Mouse (Mus musculus) lung, embryonic 16.5 days (tissue): ENCODE measurements at regions not wholly inside any gene's neighbourhood (a gene's known extent, or its start where the extent isn't known, plus 50 kb on each side); places are given as distances from the start of the nearest gene placed in this dataset.

Experiments
- ATAC-seq: fragments of 200-750 bp; cut with Nextera tagmentation; 2 replicates; pipeline ENCODE4 v1.8.0; 2017; ENCODE audit warnings: low read depth, mild to moderate bottlenecking, moderate library complexity
- H3K27ac ChIP-seq: fragments of 300-500 bp; sonication (generic); 2 replicates; pipeline ENCODE4 v1.5.1; 2014; ENCODE audit warnings: mild to moderate bottlenecking, control low read depth, low read length
- H3K27me3 ChIP-seq: fragments of 300-500 bp; sonication (generic); 2 replicates; pipeline ENCODE4 v1.6.1; 2014; ENCODE audit warnings: low read depth, low read length, mixed read lengths; ENCODE audit not compliant: control insufficient read depth, insufficient read depth
- H3K36me3 ChIP-seq: fragments of 300-500 bp; sonication (generic); 2 replicates; pipeline ENCODE4 v1.6.1; 2014; ENCODE audit warnings: low read length; ENCODE audit not compliant: control insufficient read depth, insufficient read depth
- H3K4me1 ChIP-seq: fragments of 300-500 bp; sonication (generic); replicated peaks from 2 replicates; pipeline ENCODE4 v1.6.1; 2014; ENCODE audit warnings: low read length, mixed read lengths; ENCODE audit not compliant: control insufficient read depth, insufficient read depth
- H3K4me2 ChIP-seq: fragments of 300-500 bp; sonication (generic); 2 replicates; pipeline ENCODE4 v1.6.1; 2014; ENCODE audit warnings: low read depth, low read length, control low read depth
- H3K4me3 ChIP-seq: fragments of 300-500 bp; sonication (generic); 2 replicates; pipeline ENCODE4 v1.5.1; 2014; ENCODE audit warnings: mild to moderate bottlenecking, low read length, control low read depth
- H3K9ac ChIP-seq: fragments of 300-500 bp; sonication (generic); 2 replicates; pipeline ENCODE4 v1.6.1; 2014; ENCODE audit warnings: low read length, control low read depth
- H3K9me3 ChIP-seq: fragments of 300-500 bp; sonication (generic); 2 replicates; pipeline ENCODE4 v1.6.1; 2016; ENCODE audit warnings: low read length; ENCODE audit not compliant: control insufficient read depth
- WGBS: fragments of 180-500 bp; shearing (Covaris S2); extraction: QIAGEN DNeasy Blood & Tissue Kit; methylation state at CpG from one replicate; pipeline ENCODE4 v1.1.7; 2014; 5-methylcytosine and 5-hydroxymethylcytosine counted together

DNA sequence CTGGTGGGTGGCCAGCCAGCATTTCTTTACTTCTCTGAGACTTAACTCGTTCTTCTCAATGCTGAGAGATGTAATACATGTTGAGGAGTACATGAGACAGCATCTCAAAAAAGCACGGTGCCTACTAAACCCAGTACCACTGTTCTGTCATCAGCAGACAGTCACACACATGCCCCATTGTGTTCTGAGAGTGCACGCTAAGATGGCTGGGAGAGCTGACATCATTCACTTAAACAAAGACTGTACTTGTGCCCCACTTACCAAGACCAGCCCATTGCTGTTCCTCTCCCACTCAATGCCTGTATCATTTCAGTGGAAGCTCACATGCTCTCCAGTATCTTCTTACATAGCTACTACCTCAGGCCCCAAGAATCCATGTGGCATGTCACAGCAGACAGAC is 117.8 kb upstream of the Sox2 start:
- Histone ChIP-seq H3K9me3 (no peaks in the 10 kb centered on the region), H3K4me3 (no peak overlapping the region), H3K4me2 (no peak overlapping the region), H3K4me1 (no peaks in the 10 kb centered on the region), H3K27ac (no peak overlapping the region), H3K9ac (no peak overlapping the region), H3K27me3 (no peaks in the 10 kb centered on the region), H3K36me3 (no peaks in the 10 kb centered on the region)
- 52% methylated on average over 3 of the region's 3 CpGs for whole genome bisulfite sequencing
- ATAC-seq: no peak

DNA sequence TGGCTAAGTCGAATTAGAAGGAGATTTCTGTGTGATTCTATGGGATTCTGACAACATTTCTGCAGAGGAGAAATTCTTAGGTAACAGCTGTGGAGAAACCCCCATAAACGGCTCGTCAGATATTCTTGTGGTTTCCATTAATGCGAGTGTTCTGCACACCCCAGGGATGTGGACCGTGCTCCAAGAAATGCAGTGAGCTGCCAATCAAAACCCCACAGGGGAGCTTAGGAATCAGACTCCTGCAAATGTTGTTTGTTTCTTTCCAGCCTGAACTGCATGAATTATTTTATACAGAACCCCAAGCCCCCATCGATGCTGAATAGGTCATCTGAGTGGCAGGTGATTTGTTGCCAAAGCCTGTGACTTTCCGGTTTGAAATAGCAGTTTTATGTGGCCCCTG is 118.4 kb upstream of the Sox2 start:
- ATAC-seq: no peak
- no peaks in the 10 kb centered on the region for H3K36me3 ChIP-seq
- H3K9ac ChIP-seq: no peak overlapping the region
- H3K27me3 ChIP-seq: no peaks in the 10 kb centered on the region
- H3K4me1 ChIP-seq: no peaks in the 10 kb centered on the region
- no peaks in the 10 kb centered on the region for H3K9me3 ChIP-seq
- no peak overlapping the region for H3K4me2 ChIP-seq
- WGBS: 78% methylated on average over 7 of the region's 7 CpGs
- no peak overlapping the region for H3K27ac ChIP-seq
- H3K4me3 ChIP-seq: no peak overlapping the region

DNA sequence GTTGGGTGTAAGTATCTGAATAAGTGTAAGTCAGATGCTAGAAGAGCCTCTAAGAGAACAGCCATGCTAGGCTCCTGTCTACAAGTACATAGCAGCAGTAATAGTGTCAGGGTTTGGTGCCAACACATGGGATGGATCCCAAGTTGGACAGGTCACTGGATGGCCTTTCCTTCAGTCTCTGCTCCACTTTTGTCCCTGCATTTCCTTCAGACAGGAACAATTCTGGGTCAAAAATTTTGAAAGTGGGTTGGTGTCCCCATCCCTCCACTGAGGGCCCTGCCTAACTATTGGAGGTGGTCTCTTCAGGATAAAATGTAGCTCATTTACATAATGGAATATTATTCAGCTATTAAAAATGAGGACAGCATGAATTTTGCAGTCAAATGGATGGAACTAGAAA is 122.7 kb upstream of the Sox2 start:
- Histone ChIP-seq H3K36me3 (no peaks in the 10 kb centered on the region), H3K9me3 (no peaks in the 10 kb centered on the region; the same call in 1 of the 2 replicates), H3K4me3 (no peak overlapping the region), H3K27ac (no peak overlapping the region), H3K9ac (no peak overlapping the region), H3K4me2 (no peak overlapping the region), H3K27me3 (no peaks in the 10 kb centered on the region), H3K4me1 (no peaks in the 10 kb centered on the region)
- no peak for ATAC-seq

DNA sequence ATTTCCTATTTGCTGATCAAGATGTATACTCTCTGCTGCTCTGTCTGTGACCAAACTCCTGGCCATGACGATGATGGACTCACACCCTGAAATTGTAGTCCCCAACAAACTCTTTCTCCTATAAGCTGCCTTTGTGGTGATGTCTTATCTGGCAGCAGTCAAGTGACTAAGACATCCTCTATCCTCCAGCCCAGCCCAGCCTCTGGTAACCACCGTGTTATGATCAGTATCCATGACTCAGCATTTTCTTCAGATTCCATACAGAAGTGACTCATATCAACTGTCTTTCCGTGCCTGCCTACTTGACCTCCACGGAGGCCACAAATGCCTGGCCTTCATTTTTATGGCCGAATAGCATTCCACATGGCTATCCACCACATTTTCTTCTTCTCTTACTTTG is 124.5 kb upstream of the Sox2 start:
- no peaks in the 10 kb centered on the region; the same call in 1 of the 2 replicates for H3K9me3 ChIP-seq
- no peaks in the 10 kb centered on the region for H3K4me1 ChIP-seq
- no peak for ATAC-seq
- no peak overlapping the region for H3K27ac ChIP-seq
- H3K36me3 ChIP-seq: no peaks in the 10 kb centered on the region
- no peaks in the 10 kb centered on the region for H3K27me3 ChIP-seq
- H3K9ac ChIP-seq: no peak overlapping the region
- no peak overlapping the region for H3K4me3 ChIP-seq
- WGBS: 82% methylated on average over 5 of the region's 5 CpGs
- no peak overlapping the region for H3K4me2 ChIP-seq

DNA sequence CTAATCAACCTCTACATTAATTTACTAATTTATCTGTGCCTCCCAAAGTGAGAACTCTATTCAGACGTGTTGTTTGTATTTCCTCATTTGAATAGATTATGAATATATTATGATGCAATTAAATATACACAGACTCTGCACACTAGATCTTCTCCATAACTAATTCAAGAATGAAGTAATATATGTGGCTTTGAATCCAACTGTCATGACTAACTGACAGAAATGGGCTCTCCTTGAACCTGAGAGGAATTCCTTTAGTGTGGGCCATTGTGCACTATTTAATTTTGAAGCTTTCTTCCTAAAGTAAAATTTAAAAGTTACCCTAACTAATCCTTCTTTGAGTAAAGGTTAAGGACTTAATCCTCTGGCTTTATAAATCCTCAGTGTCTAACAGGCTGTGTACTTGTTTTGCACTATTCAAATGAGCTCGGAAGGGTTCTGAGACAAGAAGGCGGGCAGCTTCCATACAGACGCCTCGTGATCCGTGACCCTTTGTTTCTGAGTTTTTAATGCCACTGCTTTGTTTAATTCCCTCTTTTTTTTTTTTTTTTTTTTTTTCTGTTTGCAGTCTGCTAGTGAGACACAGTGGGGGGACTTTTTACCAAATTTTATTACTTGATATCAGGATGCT is 128.0 kb upstream of the Sox2 start:
- H3K4me3 ChIP-seq: no peak overlapping the region
- H3K9ac ChIP-seq: no peak overlapping the region
- H3K36me3 ChIP-seq: no peaks in the 10 kb centered on the region
- H3K9me3 ChIP-seq: no peaks in the 10 kb centered on the region; the same call in 1 of the 2 replicates
- H3K27me3 ChIP-seq: no peaks in the 10 kb centered on the region
- H3K27ac ChIP-seq: no peak overlapping the region
- H3K4me2 ChIP-seq: no peak overlapping the region
- ATAC-seq: no peak
- H3K4me1 ChIP-seq: no peaks in the 10 kb centered on the region
- WGBS: 69% methylated on average over 6 of the region's 6 CpGs

DNA sequence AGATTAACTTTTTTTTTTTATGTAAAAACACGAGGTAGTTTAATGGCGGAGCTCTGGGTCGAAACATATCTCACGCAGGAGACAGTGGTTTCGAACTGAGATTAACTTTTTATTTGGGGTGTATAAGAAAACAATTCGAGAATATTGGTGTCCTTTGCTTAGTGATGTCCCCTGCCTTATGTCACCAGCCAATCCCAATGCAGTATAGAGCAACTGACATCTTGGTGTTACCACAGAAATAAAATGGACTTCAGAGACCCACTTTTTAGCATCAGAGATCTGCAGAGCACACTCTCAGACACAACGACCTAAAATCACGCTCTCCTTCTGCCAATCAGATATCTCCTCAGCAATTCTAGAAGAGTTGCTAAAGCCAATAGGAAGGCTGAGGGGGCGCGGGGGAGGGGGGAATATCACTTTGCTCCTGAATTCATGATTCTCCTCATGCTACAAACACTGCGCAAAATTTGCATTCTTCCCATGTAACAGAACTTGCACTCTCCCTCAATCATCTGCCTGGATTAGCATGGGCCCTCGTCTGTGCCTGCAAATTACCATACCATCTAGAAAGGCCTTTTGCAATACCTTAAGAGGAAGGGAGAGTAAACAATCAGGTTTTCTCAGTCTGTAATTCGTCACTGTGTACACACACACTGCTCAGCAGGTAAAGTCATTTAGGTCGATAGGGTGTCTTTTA is 128.7 kb upstream of the Sox2 start:
- Histone ChIP-seq H3K4me2 (no peak overlapping the region), H3K4me1 (no peaks in the 10 kb centered on the region), H3K9me3 (no peaks in the 10 kb centered on the region; the same call in 1 of the 2 replicates), H3K36me3 (no peaks in the 10 kb centered on the region), H3K27me3 (no peaks in the 10 kb centered on the region), H3K9ac (no peak overlapping the region), H3K27ac (no peak overlapping the region), H3K4me3 (no peak overlapping the region)
- WGBS: 75% methylated on average over 14 of the region's 14 CpGs
- no peak for ATAC-seq

DNA sequence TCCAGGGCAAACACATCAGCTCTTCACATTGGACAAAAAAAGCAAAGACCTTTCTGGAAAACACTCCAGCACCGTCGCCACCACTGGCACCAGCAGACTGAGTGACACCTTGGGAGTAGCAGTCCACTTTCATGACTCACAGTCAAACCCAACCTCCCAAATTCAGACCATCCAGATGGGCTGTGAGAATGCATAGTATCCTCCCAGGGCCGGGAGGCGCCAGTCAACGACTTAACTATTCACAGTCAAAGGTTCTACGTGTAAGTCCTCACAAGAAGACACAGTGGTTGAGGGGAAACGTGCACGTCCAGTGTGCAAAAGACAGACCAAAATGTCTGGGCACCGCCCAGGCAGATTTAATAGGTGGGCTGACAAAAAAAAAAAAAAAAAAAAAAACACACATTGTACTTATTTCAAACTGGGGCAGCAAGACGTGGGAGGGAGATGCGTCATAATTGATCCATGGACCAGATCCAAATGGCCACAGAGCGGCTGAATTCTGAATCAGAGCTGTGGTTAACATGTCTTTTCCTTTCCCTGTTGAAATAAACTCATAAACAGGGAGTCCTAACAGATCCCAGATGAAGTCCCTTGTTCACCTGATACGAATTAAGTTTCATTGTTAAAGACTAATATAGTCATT is 137.6 kb upstream of the Sox2 start:
- ATAC-seq: no peak
- H3K4me3 ChIP-seq: no peak overlapping the region
- no peak overlapping the region for H3K4me2 ChIP-seq
- H3K36me3 ChIP-seq: no peaks in the 10 kb centered on the region
- WGBS: 87% methylated on average over 13 of the region's 13 CpGs
- no peaks in the 10 kb centered on the region for H3K4me1 ChIP-seq
- no peaks in the 10 kb centered on the region for H3K27me3 ChIP-seq
- peaks cover 3% of the 10 kb centered on the region; the same call in 1 of the 2 replicates for H3K9me3 ChIP-seq
- no peak overlapping the region for H3K27ac ChIP-seq
- no peak overlapping the region for H3K9ac ChIP-seq

DNA sequence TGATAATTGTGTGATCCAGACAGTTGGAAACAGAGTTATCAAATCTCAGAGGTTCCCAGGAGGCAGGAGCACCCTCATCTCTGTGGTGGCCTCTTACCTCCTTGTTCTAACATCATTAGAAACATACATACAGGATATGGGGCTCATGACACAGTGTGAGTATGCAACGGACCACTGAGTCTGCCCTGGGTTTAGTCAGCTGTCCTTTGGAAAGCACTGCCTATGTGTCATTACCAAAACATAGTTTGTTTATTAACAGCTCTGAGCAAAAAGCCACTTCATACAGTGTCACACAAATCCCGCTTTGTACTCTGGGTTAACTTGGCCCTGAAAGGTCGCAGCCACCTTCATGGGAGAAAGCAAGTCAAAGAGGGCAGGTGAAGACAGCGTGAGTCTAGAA is 139.5 kb upstream of the Sox2 start:
- Histone ChIP-seq H3K4me1 (no peaks in the 10 kb centered on the region), H3K36me3 (no peaks in the 10 kb centered on the region), H3K9me3 (peaks cover 3% of the 10 kb centered on the region; the same call in 1 of the 2 replicates), H3K9ac (no peak overlapping the region), H3K27me3 (no peaks in the 10 kb centered on the region), H3K4me3 (no peak overlapping the region), H3K4me2 (no peak overlapping the region), H3K27ac (no peak overlapping the region)
- WGBS: 61% methylated on average over 4 of the region's 4 CpGs
- no peak for ATAC-seq

DNA sequence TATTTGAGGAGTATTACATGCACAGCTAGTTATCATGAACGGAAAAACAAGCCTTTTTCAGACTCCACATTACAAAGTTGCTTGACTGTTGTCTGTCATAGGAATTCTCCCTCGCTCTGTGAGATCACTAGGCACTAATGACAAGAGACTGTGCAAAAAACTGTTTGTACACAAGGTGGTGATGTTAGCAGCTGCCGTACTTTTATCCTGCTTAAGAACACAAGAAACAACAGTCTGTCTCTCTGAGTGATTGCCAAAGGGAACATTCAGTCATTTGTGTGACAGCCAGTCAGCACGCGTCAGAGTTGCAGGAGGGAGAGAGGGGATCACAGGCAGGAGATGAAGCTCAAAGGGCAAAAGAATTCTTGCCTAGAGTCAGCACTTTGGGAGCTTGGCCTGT is 141.0 kb upstream of the Sox2 start:
- no peak for ATAC-seq
- Histone ChIP-seq H3K27me3 (no peaks in the 10 kb centered on the region), H3K4me1 (no peaks in the 10 kb centered on the region), H3K4me3 (no peak overlapping the region), H3K9me3 (no peaks in the 10 kb centered on the region; the same call in 1 of the 2 replicates), H3K4me2 (no peak overlapping the region), H3K36me3 (no peaks in the 10 kb centered on the region), H3K9ac (no peak overlapping the region), H3K27ac (no peak overlapping the region)
- WGBS: 33% methylated on average over 5 of the region's 5 CpGs
